Mouse (Mus musculus) intestine, postnatal 0 days (tissue): ENCODE data around the gene Abi1. TPM values are rescaled to one million over a fixed set of nuclear protein-coding genes. Genes with fewer than 3 reads are reported as not detected.
"Not testable (repeated sequence)": the region's sequence is repeated elsewhere in the genome, so short reads cannot be mapped to it uniquely, and the experiment has no call there.

Experiments used
- ATAC-seq: fragments of 200-750 bp; cut with Nextera tagmentation; 2 replicates; pipeline ENCODE4 v1.8.0; 2017; ENCODE audit warnings: mild to moderate bottlenecking, moderate TSS enrichment, moderate library complexity
- H3K27ac ChIP-seq: fragments of 300-500 bp; sonication (generic); 2 replicates; pipeline ENCODE4 v1.5.1; 2014; ENCODE audit warnings: mild to moderate bottlenecking, low read depth, low read length, moderate library complexity
- H3K27me3 ChIP-seq: fragments of 300-500 bp; sonication (generic); replicated peaks from 2 replicates; pipeline ENCODE4 v1.6.1; 2014; ENCODE audit warnings: low read length, mixed read lengths; ENCODE audit not compliant: control insufficient read depth, insufficient read depth
- H3K36me3 ChIP-seq: fragments of 300-500 bp; sonication (generic); 2 replicates; pipeline ENCODE4 v1.6.1; 2014; ENCODE audit warnings: mild to moderate bottlenecking, moderate library complexity; ENCODE audit not compliant: control insufficient read depth, insufficient read depth
- H3K4me1 ChIP-seq: fragments of 300-500 bp; sonication (generic); replicated peaks from 2 replicates; pipeline ENCODE4 v1.6.1; 2014; ENCODE audit warnings: antibody characterized with exemption, low read length, mixed read lengths; ENCODE audit not compliant: control insufficient read depth, insufficient read depth
- H3K4me2 ChIP-seq: fragments of 300-500 bp; sonication (generic); replicated peaks from 2 replicates; pipeline ENCODE4 v1.6.1; 2014; ENCODE audit warnings: low read depth, mild to moderate bottlenecking, moderate library complexity
- H3K4me3 ChIP-seq: fragments of 300-500 bp; sonication (generic); 2 replicates; pipeline ENCODE4 v1.5.1; 2014; ENCODE audit warnings: low read depth, low read length
- H3K9ac ChIP-seq: fragments of 300-500 bp; sonication (generic); 2 replicates; pipeline ENCODE4 v1.6.1; 2014; ENCODE audit warnings: mild to moderate bottlenecking, low read depth, low read length
- H3K9me3 ChIP-seq: fragments of 300-500 bp; sonication (generic); 2 replicates; pipeline ENCODE4 v1.6.1; 2016; ENCODE audit warnings: mixed run types; ENCODE audit not compliant: control insufficient read depth
- CTCF ChIP-seq: sonication (generic); IDR thresholded peaks from 2 replicates; pipeline ENCODE4 v1.5.1; 2016; ENCODE audit warnings: low read depth, mild to moderate bottlenecking, control low read depth, antibody characterized with exemption, moderate library complexity
- WGBS: fragments of 180-500 bp; shearing (Covaris S2); extraction: QIAGEN DNeasy Blood & Tissue Kit; methylation state at CpG from one replicate; pipeline ENCODE4 v1.1.7; 2014; 5-methylcytosine and 5-hydroxymethylcytosine counted together
- polyA plus RNA-seq: library from polyadenylated mRNA; unstranded; fragments of >200 nt; fragmentation: Nextera tagmentation; extraction: Ambion mirVana; gene quantifications from 2 replicates; pipeline ENCODE4 v1.2.1, GENCODE M21; 2015

The Abi1 gene
- polyA plus RNA-seq, 1 experiment from 2014 or later, result 38.1 TPM

DNA sequence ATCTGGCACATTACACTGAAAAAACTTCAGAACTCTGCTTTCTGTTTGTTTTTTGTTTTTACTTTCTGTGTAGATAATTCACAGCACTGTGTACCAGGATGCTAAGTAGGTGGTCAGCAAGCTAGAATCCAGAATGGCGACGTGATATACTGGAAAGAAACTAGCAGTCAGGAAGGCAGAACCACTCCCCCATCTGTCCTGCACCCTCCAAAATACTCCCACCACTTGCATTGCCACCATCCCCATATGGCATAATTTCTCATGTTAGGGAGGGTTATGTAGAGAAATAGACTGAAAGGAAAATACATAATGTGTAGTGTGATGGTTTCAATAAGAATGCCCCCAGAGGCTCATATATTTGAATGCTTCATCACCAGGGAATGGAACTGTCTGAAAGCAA is 11.8 kb upstream of the Abi1 start:
- no peak for ATAC-seq
- no peak overlapping the region for H3K4me2 ChIP-seq
- no peaks in the 10 kb centered on the region for H3K27me3 ChIP-seq
- 85% methylated on average over 2 of the region's 2 CpGs for WGBS
- no peaks in the 10 kb centered on the region for H3K36me3 ChIP-seq
- no peak overlapping the region for H3K27ac ChIP-seq
- H3K9ac ChIP-seq, result no peak overlapping the region
- TF ChIP-seq CTCF, result no peak
- no peaks in the 10 kb centered on the region for H3K4me1 ChIP-seq
- H3K9me3 ChIP-seq, result no peaks in the 10 kb centered on the region
- no peak overlapping the region for H3K4me3 ChIP-seq

DNA sequence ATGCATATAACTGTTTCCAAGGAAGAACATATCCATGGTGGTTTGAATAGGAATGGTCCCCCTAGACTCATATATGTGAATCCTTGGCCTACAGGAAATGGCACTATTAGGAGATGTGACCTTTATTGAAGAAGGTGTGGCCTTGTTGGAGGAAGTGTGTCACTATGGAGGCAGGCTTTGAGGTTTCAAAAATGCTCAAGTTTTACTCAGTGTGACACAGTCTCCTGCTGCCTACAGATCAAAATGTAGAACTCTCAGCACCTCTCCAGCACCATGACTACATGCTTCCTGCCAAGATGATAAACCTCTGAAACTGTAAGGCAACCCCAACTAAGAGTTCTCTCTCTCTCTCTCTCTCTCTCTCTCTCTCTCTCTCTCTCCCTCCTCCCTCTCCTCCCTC is 8.0 kb upstream of the Abi1 start:
- no peaks in the 10 kb centered on the region for H3K9me3 ChIP-seq
- H3K4me2 ChIP-seq, result no peak overlapping the region
- H3K9ac ChIP-seq, result no peak overlapping the region
- no peaks in the 10 kb centered on the region for H3K4me1 ChIP-seq
- H3K27ac ChIP-seq, result no peak overlapping the region
- H3K27me3 ChIP-seq, result no peaks in the 10 kb centered on the region
- ATAC-seq, result no peak
- H3K36me3 ChIP-seq, result no peaks in the 10 kb centered on the region
- no peak for TF ChIP-seq CTCF
- H3K4me3 ChIP-seq, result no peak overlapping the region

DNA sequence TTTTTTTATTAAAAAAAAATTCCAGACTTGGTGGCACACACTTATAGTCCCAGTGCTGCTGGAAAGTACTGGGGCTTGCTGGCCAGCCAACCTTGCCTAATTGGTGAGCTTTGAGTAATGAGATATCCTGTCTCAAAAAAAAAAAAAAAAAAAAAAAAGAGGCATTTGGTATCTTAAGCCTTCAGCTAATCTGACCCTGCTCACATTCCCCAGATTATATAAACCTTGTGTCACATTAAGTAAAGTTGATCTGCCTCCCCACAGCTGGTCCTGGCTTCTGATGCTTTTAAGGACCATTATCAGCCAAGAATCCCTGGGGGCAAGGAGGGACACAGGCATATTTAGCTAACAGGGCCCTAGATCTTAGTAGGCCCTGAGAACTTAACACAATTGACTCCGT is 5.7 kb upstream of the Abi1 start:
- H3K9ac ChIP-seq, result no peak overlapping the region
- no peak overlapping the region for H3K4me3 ChIP-seq
- no peaks in the 10 kb centered on the region for H3K27me3 ChIP-seq
- no peak overlapping the region for H3K4me2 ChIP-seq
- H3K27ac ChIP-seq, result no peak overlapping the region
- no peaks in the 10 kb centered on the region for H3K4me1 ChIP-seq
- H3K36me3 ChIP-seq, result no peaks in the 10 kb centered on the region
- 56% methylated on average over 1 of the region's 1 CpGs for WGBS
- TF ChIP-seq CTCF, result no peak
- no peak for ATAC-seq
- H3K9me3 ChIP-seq, result no peaks in the 10 kb centered on the region

GRCm38 (mm10) chr2:23042189-23042588 is 2.1 kb upstream of the Abi1 start:
- Histone ChIP-seq H3K36me3 (no peaks in the 10 kb centered on the region), H3K27ac (no peak overlapping the region), H3K9me3 (no peaks in the 10 kb centered on the region), H3K4me1 (no peaks in the 10 kb centered on the region), H3K4me2 (no peak overlapping the region), H3K4me3 (no peak overlapping the region), H3K27me3 (no peaks in the 10 kb centered on the region), H3K9ac (no peak overlapping the region)
- no peak for TF ChIP-seq CTCF
- WGBS, result 87% methylated on average over 3 of the region's 3 CpGs
- no peak for ATAC-seq

- Histone ChIP-seq H3K9me3 (no peaks in the 10 kb centered on the region), H3K27me3 (no peaks in the 10 kb centered on the region), H3K9ac (no peak overlapping the region), H3K4me3 (no peak overlapping the region), H3K36me3 (no peaks in the 10 kb centered on the region), H3K4me2 (no peak overlapping the region), H3K4me1 (no peaks in the 10 kb centered on the region), H3K27ac (no peak overlapping the region)
- TF ChIP-seq CTCF, result no peak
- ATAC-seq, result no peak
- 63% methylated on average over 4 of the region's 4 CpGs for WGBS
Measured at GRCm38 (mm10) chr2:23041457-23041856, 1.4 kb upstream of the Abi1 start.

GRCm38 (mm10) chr2:23040690-23041089 is 649 bp upstream of the Abi1 start:
- not testable (repeated sequence) for H3K27me3 ChIP-seq, ATAC-seq, H3K4me1 ChIP-seq, H3K4me3 ChIP-seq, H3K36me3 ChIP-seq, H3K27ac ChIP-seq, H3K9ac ChIP-seq, H3K9me3 ChIP-seq
- peak overlapping the region; percentile 83; the same call in 1 of the 2 replicates for H3K4me2 ChIP-seq
- WGBS, result 79% methylated on average over 6 of the region's 7 CpGs
